Comparison of ENCODE assay signal across 8 mouse cellular contexts in the genomic region with DNA sequence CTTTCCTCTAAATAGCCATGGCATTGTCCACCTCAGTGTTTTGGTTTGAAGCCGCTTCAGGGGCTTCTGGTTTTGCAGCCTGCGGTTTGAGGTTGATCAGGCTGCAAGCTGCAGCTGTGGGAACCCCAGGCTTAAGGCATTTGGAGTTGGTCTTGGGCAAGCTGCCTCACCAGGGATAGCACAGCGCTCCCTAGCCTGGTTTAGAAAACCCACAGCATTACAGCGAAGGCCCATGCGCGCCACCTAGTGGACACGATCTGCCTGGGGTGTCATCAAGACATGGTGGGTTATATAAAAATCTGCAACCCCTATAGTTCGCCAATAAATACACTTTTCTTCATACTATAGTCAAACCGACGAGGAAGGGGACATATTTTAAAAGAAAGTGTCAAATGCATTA.
DNase-seq lines count a peak whose midpoint lies in the region; ATAC-seq lines count a peak whose summit lies in the region.

No protein-coding gene starts in this region.

- peak; percentile 75 for ATAC-seq in inflammation-experienced regulatory T-cells, adult 6 months
- peak; percentile 96 for ATAC-seq in megakaryocyte progenitor cell, adult 5-6 weeks (replicated peaks; ENCODE audit: poor library complexity)

- peak; percentile 80 for DNase-seq in adipocyte (ENCODE audit: low spot score)
- DNase-seq in embryo, embryonic 10 days (ENCODE audit: low spot score): peak; percentile 97
- DNase-seq in gastrocnemius, postnatal 14 days: peak; percentile 89
- peak; percentile 67 to 90 for DNase-seq in left cerebral cortex, postnatal 10 days (ENCODE audit: extremely low spot score in 1 of 2, low spot score in 2 of 2)
- DNase-seq in right cerebral cortex, adult 2 months (ENCODE audit: low spot score in 2 of 2): peak; percentile 88 to 90
- DNase-seq in urinary bladder, postnatal 10 days (ENCODE audit: low spot score): peak; percentile 66

- intact Hi-C loops in gastrocnemius, postnatal 14 days (cut with DNase I; ENCODE audit: low total_unique reads): loop anchor here (10.0 kb wide), 1 partner anchor 875 kb away; the partner anchor contains the start of genes Hoxd3 and Hoxd4
- intact Hi-C loops in left cerebral cortex, postnatal 10 days (cut with DNase I): no loop called here

Comparison
In these comparisons a context has a peak if more than half of its experiments do, and no peak if none do; other contexts are left out.
1. Peak in every context shown above with its lines: DNase-seq and ATAC-seq.